Mouse (Mus musculus) lung, embryonic 16.5 days (tissue): ENCODE results near the gene Smpdl3b. TPM values are rescaled to one million over a fixed set of nuclear protein-coding genes. Genes with fewer than 3 reads are reported as not detected.

Source experiments
- ATAC-seq: fragments of 200-750 bp; cut with Nextera tagmentation; 2 replicates; pipeline ENCODE4 v1.8.0; 2017; ENCODE audit warnings: low read depth, mild to moderate bottlenecking, moderate library complexity
- H3K27ac ChIP-seq: fragments of 300-500 bp; sonication (generic); 2 replicates; pipeline ENCODE4 v1.5.1; 2014; ENCODE audit warnings: mild to moderate bottlenecking, control low read depth, low read length
- H3K27me3 ChIP-seq: fragments of 300-500 bp; sonication (generic); 2 replicates; pipeline ENCODE4 v1.6.1; 2014; ENCODE audit warnings: low read depth, low read length, mixed read lengths; ENCODE audit not compliant: control insufficient read depth, insufficient read depth
- H3K36me3 ChIP-seq: fragments of 300-500 bp; sonication (generic); 2 replicates; pipeline ENCODE4 v1.6.1; 2014; ENCODE audit warnings: low read length; ENCODE audit not compliant: control insufficient read depth, insufficient read depth
- H3K4me1 ChIP-seq: fragments of 300-500 bp; sonication (generic); replicated peaks from 2 replicates; pipeline ENCODE4 v1.6.1; 2014; ENCODE audit warnings: low read length, mixed read lengths; ENCODE audit not compliant: control insufficient read depth, insufficient read depth
- H3K4me2 ChIP-seq: fragments of 300-500 bp; sonication (generic); 2 replicates; pipeline ENCODE4 v1.6.1; 2014; ENCODE audit warnings: low read depth, low read length, control low read depth
- H3K4me3 ChIP-seq: fragments of 300-500 bp; sonication (generic); 2 replicates; pipeline ENCODE4 v1.5.1; 2014; ENCODE audit warnings: mild to moderate bottlenecking, low read length, control low read depth
- H3K9ac ChIP-seq: fragments of 300-500 bp; sonication (generic); 2 replicates; pipeline ENCODE4 v1.6.1; 2014; ENCODE audit warnings: low read length, control low read depth
- H3K9me3 ChIP-seq: fragments of 300-500 bp; sonication (generic); 2 replicates; pipeline ENCODE4 v1.6.1; 2016; ENCODE audit warnings: low read length; ENCODE audit not compliant: control insufficient read depth
- WGBS: fragments of 180-500 bp; shearing (Covaris S2); extraction: QIAGEN DNeasy Blood & Tissue Kit; methylation state at CpG from one replicate; pipeline ENCODE4 v1.1.7; 2014; 5-methylcytosine and 5-hydroxymethylcytosine counted together
- polyA plus RNA-seq: library from polyadenylated mRNA; unstranded; fragments of >200 nt; fragmentation: Nextera tagmentation; extraction: Ambion mirVana; gene quantifications from 2 replicates; pipeline ENCODE4 v1.2.1, GENCODE M21; 2015

Smpdl3b gene
- polyA plus RNA-seq, 1 experiment from 2014 or later: 6.0 TPM

GRCm38 (mm10) chr4:132728233-132728632 is 28.8 kb downstream of the Smpdl3b start:
- no peak overlapping the region for H3K9ac ChIP-seq
- H3K36me3 ChIP-seq: no peaks in the 10 kb centered on the region; the same call in 1 of the 2 replicates
- H3K4me3 ChIP-seq: no peak overlapping the region
- no peak overlapping the region for H3K4me2 ChIP-seq
- no peak overlapping the region for H3K27ac ChIP-seq
- H3K27me3 ChIP-seq: no peaks in the 10 kb centered on the region
- WGBS: 86% methylated on average over 8 of the region's 8 CpGs
- peaks cover 5% of the 10 kb centered on the region for H3K4me1 ChIP-seq
- H3K9me3 ChIP-seq: no peaks in the 10 kb centered on the region
- no peak for ATAC-seq

DNA sequence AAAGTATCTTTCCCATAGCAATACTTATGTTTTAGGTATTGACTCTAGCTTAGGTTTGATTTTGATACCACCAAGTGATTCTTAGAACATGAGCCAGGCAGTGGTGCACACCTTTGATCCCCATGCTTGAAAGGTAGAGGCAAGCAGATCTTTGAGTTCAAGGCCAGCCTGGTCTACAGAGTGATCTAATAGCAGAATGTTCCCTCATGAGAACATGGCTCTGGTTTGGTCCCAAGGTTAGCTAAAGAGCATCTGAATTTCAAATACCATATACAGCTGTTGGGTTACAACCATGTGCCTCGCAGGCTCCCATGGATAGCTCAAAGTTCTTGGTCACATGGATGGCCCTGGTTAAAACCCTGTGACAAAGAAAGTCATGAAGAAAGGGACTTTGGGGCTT is 38.8 kb downstream of the Smpdl3b start:
- Histone ChIP-seq H3K4me1 (no peaks in the 10 kb centered on the region), H3K36me3 (peaks cover 21% of the 10 kb centered on the region), H3K9ac (no peak overlapping the region), H3K27ac (no peak overlapping the region), H3K4me2 (no peak overlapping the region), H3K4me3 (no peak overlapping the region), H3K27me3 (no peaks in the 10 kb centered on the region), H3K9me3 (no peaks in the 10 kb centered on the region)
- ATAC-seq: no peak
- WGBS: 100% methylated on average over 1 of the region's 1 CpGs

DNA sequence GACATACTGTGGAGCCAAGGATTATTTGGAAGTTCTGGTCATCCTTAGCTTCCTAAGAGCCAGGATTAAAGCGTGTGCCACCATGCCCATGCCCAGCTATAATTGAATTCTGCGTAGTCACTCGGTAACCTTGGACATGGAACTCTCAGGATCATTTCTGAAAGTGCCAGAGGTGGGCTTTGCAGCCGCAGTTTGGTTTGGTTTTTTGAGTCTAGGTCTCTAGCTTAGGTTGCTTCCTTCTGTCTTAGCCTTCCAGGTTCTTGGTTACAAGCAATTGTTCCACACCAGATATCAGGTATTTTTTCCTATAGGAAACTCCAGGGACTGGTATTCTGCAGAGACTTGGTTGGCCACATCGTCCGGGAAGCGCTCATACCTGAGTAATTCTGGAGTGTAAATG is 43.9 kb downstream of the Smpdl3b start:
- Histone ChIP-seq H3K27me3 (no peaks in the 10 kb centered on the region), H3K4me1 (no peaks in the 10 kb centered on the region), H3K36me3 (peaks cover 39% of the 10 kb centered on the region), H3K4me2 (no peak overlapping the region), H3K27ac (no peak overlapping the region), H3K9ac (no peak overlapping the region), H3K9me3 (no peaks in the 10 kb centered on the region), H3K4me3 (no peak overlapping the region)
- no peak for ATAC-seq
- 88% methylated on average over 7 of the region's 7 CpGs for WGBS

GRCm38 (mm10) chr4:132706885-132707284 is 50.2 kb downstream of the Smpdl3b start:
- WGBS: 94% methylated on average over 8 of the region's 8 CpGs
- Histone ChIP-seq H3K9me3 (no peaks in the 10 kb centered on the region), H3K4me1 (no peaks in the 10 kb centered on the region), H3K36me3 (peaks cover 50% of the 10 kb centered on the region), H3K4me2 (no peak overlapping the region), H3K27ac (no peak overlapping the region), H3K27me3 (no peaks in the 10 kb centered on the region), H3K4me3 (no peak overlapping the region), H3K9ac (no peak overlapping the region)
- no peak for ATAC-seq

GRCm38 (mm10) chr4:132702076-132702475 is 55.0 kb downstream of the Smpdl3b start:
- no peak overlapping the region for H3K27ac ChIP-seq
- no peak for ATAC-seq
- no peaks in the 10 kb centered on the region for H3K4me1 ChIP-seq
- H3K36me3 ChIP-seq: peaks cover 31% of the 10 kb centered on the region
- no peak overlapping the region for H3K9ac ChIP-seq
- no peak overlapping the region for H3K4me3 ChIP-seq
- WGBS: 96% methylated on average over 5 of the region's 5 CpGs
- H3K4me2 ChIP-seq: no peak overlapping the region
- H3K9me3 ChIP-seq: no peaks in the 10 kb centered on the region
- H3K27me3 ChIP-seq: no peaks in the 10 kb centered on the region

- H3K9me3 ChIP-seq: no peaks in the 10 kb centered on the region
- H3K4me3 ChIP-seq: no peak overlapping the region
- no peak overlapping the region for H3K9ac ChIP-seq
- H3K4me2 ChIP-seq: no peak overlapping the region
- H3K27me3 ChIP-seq: no peaks in the 10 kb centered on the region
- ATAC-seq: no peak
- H3K4me1 ChIP-seq: no peaks in the 10 kb centered on the region
- no peak overlapping the region for H3K27ac ChIP-seq
- peaks cover 27% of the 10 kb centered on the region for H3K36me3 ChIP-seq
- WGBS: 85% methylated on average over 3 of the region's 3 CpGs
Observed at GRCm38 (mm10) chr4:132693366-132693765, 63.7 kb downstream of the Smpdl3b start.

GRCm38 (mm10) chr4:132689634-132690033 is 67.4 kb downstream of the Smpdl3b start:
- ATAC-seq: no peak

More at GRCm38 (mm10) chr4:132689634-132690033, 67.4 kb downstream of the Smpdl3b start:
- H3K36me3 ChIP-seq: peaks cover 26% of the 10 kb centered on the region
- H3K9me3 ChIP-seq: no peaks in the 10 kb centered on the region
- no peak overlapping the region for H3K4me2 ChIP-seq
- H3K27ac ChIP-seq: no peak overlapping the region
- H3K4me3 ChIP-seq: no peak overlapping the region
- H3K4me1 ChIP-seq: no peaks in the 10 kb centered on the region
- no peaks in the 10 kb centered on the region for H3K27me3 ChIP-seq
- H3K9ac ChIP-seq: no peak overlapping the region
- WGBS: 74% methylated on average over 2 of the region's 2 CpGs

Other genes starting within 250 kb of the Smpdl3b start
- 10.6 and 12.3 TPM in 2 replicates for gene Sesn2, start 246.8 kb downstream of the Smpdl3b start, polyA plus RNA-seq
- gene Atpif1, start 223.6 kb downstream of the Smpdl3b start, polyA plus RNA-seq: 976 and 986 TPM in 2 replicates
- gene Dnajc8, start 221.7 kb downstream of the Smpdl3b start, polyA plus RNA-seq: 159 and 171 TPM in 2 replicates
- gene Ptafr, start 193.2 kb downstream of the Smpdl3b start, polyA plus RNA-seq: 1.1 and 1.2 TPM in 2 replicates
- gene Eya3, start 118.3 kb downstream of the Smpdl3b start, polyA plus RNA-seq: 26.0 and 28.1 TPM in 2 replicates
- 6.6 and 6.8 TPM in 2 replicates for gene Xkr8, start 24.7 kb downstream of the Smpdl3b start, polyA plus RNA-seq
- 97.9 and 103 TPM in 2 replicates for gene Rpa2, start 11.1 kb upstream of the Smpdl3b start, polyA plus RNA-seq
- 1.3 and 1.5 TPM in 2 replicates for gene Themis2, start 39.1 kb upstream of the Smpdl3b start, polyA plus RNA-seq
- gene Ppp1r8, start 85.9 kb upstream of the Smpdl3b start, polyA plus RNA-seq: 58.4 and 59.1 TPM in 2 replicates
- gene Stx12, start 127.3 kb upstream of the Smpdl3b start, polyA plus RNA-seq: 64.1 and 68.4 TPM in 2 replicates
- gene Fam76a, start 165.3 kb upstream of the Smpdl3b start, polyA plus RNA-seq: 42.9 and 44.5 TPM in 2 replicates
- gene Fgr, start 216.8 kb upstream of the Smpdl3b start, polyA plus RNA-seq: 0.79 and 1.2 TPM in 2 replicates